Comparison of ENCODE assay signal across 8 mouse cellular contexts in the genomic region with DNA sequence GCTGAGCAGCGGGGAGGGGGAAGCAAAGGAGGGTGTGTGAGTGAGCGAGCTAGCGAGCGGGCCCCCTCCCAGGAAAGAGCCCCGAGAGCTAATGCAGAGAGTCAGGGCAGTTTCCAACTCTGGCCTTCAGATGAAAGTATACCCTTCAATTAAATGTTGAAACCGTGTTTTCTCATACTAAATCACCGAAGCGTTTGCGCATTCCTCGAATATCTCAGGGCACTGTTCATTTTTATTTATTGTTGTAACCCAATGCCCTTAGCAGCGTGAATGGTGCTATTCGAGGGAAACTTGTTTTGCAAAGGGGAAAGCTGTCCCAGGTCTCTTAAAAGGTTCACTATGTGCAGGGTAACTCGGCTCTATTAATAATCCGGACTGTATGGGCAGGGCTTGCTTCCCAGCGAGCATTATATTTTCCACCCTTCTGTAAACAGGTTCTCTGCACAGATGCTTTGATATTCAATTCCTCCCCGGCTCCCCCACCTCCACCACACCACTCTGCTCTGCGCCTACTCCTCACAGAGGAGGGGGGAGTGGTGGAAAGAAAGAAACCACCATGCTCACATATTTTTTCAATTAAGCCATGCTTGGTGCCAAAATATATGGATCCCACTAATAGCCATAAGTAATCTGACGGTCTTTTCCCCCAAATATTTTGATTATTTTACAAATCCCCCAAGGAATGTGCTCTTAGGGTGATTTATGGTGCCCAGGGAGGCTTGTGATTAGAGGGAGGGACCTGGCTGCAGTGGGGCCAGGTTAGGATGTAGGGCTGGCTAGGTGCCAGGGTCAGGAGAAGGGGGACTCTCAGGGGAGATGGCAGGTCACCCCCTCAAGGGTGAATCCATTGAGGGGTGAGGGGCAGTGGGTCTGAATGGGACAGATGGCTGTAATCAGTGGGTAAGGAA. TPM values are rescaled to one million over a fixed set of nuclear protein-coding genes. Genes with fewer than 3 reads are reported as not detected.
DNase-seq lines count a peak whose midpoint lies in the region; ATAC-seq lines count a peak whose summit lies in the region.

No protein-coding gene starts in this region.

- H3K9me3 ChIP-seq in kidney, embryonic 14.5 days (ENCODE audit: control insufficient read depth, low read length): no peaks in the 10 kb centered on the region
- H3K9me3 ChIP-seq in embryonic facial prominence, embryonic 12.5 days: no peaks in the 10 kb centered on the region
- H3K9me3 ChIP-seq in neural tube, embryonic 11.5 days (ENCODE audit: control insufficient read depth, low read length): no peaks in the 10 kb centered on the region

- DNase-seq in kidney, postnatal 25 days: no peak
- DNase-seq in hindlimb bud, embryonic 11.5 days (ENCODE audit: extremely low spot score, low read depth, low spot score): peak; percentile 91
- peak; percentile 65 for DNase-seq in neural tube, embryonic 11.5 days (ENCODE audit: low spot score)
- DNase-seq in adrenal gland, postnatal 10 days: no peak
- DNase-seq in thymus, postnatal 25 days: no peak

- no peaks in the 10 kb centered on the region for H3K27me3 ChIP-seq in kidney, embryonic 14.5 days (ENCODE audit: control insufficient read depth, insufficient read depth, low read length)
- no peaks in the 10 kb centered on the region for H3K27me3 ChIP-seq in embryonic facial prominence, embryonic 12.5 days
- H3K27me3 ChIP-seq in neural tube, embryonic 11.5 days (ENCODE audit: control insufficient read depth, insufficient read depth, low read length): no peaks in the 10 kb centered on the region

- H3K4me2 ChIP-seq in kidney, embryonic 14.5 days (replicated peaks; ENCODE audit: low read depth, low read length): peak overlapping the region; percentile 21
- peak overlapping the region; percentile 41 for H3K4me2 ChIP-seq in embryonic facial prominence, embryonic 12.5 days (replicated peaks)
- no peak overlapping the region; the same call in 1 of the 2 replicates for H3K4me2 ChIP-seq in neural tube, embryonic 11.5 days (ENCODE audit: low read depth)

- H3K36me3 ChIP-seq in kidney, embryonic 14.5 days (ENCODE audit: control insufficient read depth, insufficient read depth, low read length): no peaks in the 10 kb centered on the region
- no peaks in the 10 kb centered on the region for H3K36me3 ChIP-seq in embryonic facial prominence, embryonic 12.5 days
- H3K36me3 ChIP-seq in neural tube, embryonic 11.5 days (ENCODE audit: control insufficient read depth, insufficient read depth, low read length): no peaks in the 10 kb centered on the region

- H3K4me3 ChIP-seq in kidney, embryonic 14.5 days (ENCODE audit: low read length): no peak overlapping the region
- H3K4me3 ChIP-seq in embryonic facial prominence, embryonic 12.5 days: 0 out of 2 replicates have a peak overlapping the region, but pooled peaks have one; percentile 3
- no peak overlapping the region for H3K4me3 ChIP-seq in neural tube, embryonic 11.5 days (ENCODE audit: low read depth, low read length)

- 4% methylated on average over 18 of the region's 18 CpGs for WGBS in kidney, embryonic 14.5 days
- WGBS in embryonic facial prominence, embryonic 12.5 days: 3% methylated on average over 18 of the region's 18 CpGs
- 5% methylated on average over 18 of the region's 18 CpGs for WGBS in neural tube, embryonic 11.5 days

- peak; percentile 61 for ATAC-seq in kidney, embryonic 14.5 days (ENCODE audit: low FRiP score, low TSS enrichment)
- ATAC-seq in embryonic facial prominence, embryonic 12.5 days (ENCODE audit: insufficient number of reproducible peaks, insufficient read depth, low FRiP score, low TSS enrichment): peak; percentile 86
- no peak for ATAC-seq in neural tube, embryonic 11.5 days (ENCODE audit: insufficient read depth, low FRiP score, low TSS enrichment)
- no peak for ATAC-seq in cerebellum, adult (ENCODE audit: insufficient number of reproducible peaks, low FRiP score, low TSS enrichment)

- H3K27ac ChIP-seq in kidney, embryonic 14.5 days (ENCODE audit: low read depth, low read length): peak overlapping the region; percentile 59
- H3K27ac ChIP-seq in embryonic facial prominence, embryonic 12.5 days: peak overlapping the region; percentile 93
- H3K27ac ChIP-seq in neural tube, embryonic 11.5 days (ENCODE audit: low read depth, low read length): peak overlapping the region; percentile 24; the same call in 1 of the 2 replicates

- peaks cover 89% of the 10 kb centered on the region for H3K4me1 ChIP-seq in kidney, embryonic 14.5 days (ENCODE audit: control insufficient read depth, insufficient read depth, low read length)
- peaks cover 90% of the 10 kb centered on the region for H3K4me1 ChIP-seq in embryonic facial prominence, embryonic 12.5 days
- H3K4me1 ChIP-seq in neural tube, embryonic 11.5 days (ENCODE audit: control insufficient read depth, insufficient read depth, low read length): peaks cover 23% of the 10 kb centered on the region

- H3K9ac ChIP-seq in kidney, embryonic 14.5 days (ENCODE audit: low read depth, low read length): no peak overlapping the region
- no peak overlapping the region for H3K9ac ChIP-seq in embryonic facial prominence, embryonic 12.5 days
- no peak overlapping the region for H3K9ac ChIP-seq in neural tube, embryonic 11.5 days (ENCODE audit: low read length)

RNA-seq across cellular contexts. Expression of gene Smad6, which starts 41.4 kb away (rescaled TPM):
- polyA plus RNA-seq in kidney, embryonic 14.5 days (2014; fragmentation: Nextera tagmentation; extraction: Ambion mirVana): 12.2 and 14.3 TPM in 2 replicates
- 25.4 and 26.0 TPM in 2 replicates for polyA plus RNA-seq in embryonic facial prominence, embryonic 12.5 days (2016; fragmentation: Nextera tagmentation; extraction: Ambion mirVana)
- 6.8 and 7.7 TPM in 2 replicates for polyA plus RNA-seq in neural tube, embryonic 11.5 days (2014; fragmentation: Nextera tagmentation; extraction: Ambion mirVana)
- 10 to 100 TPM; 15.0 to 16.9 TPM for total RNA-seq in adrenal gland, postnatal 10 days (2021)

Comparison
In these comparisons a context has a peak if more than half of its experiments do, and no peak if none do; other contexts are left out.
1. ATAC-seq: peak in kidney, embryonic 14.5 days (single experiment) and embryonic facial prominence, embryonic 12.5 days (single experiment); none in neural tube, embryonic 11.5 days (single experiment) and cerebellum, adult (single experiment).
2. H3K27ac ChIP-seq: peak in every context shown above with its lines; median percentile 93 in embryonic facial prominence, embryonic 12.5 days; 59 in kidney, embryonic 14.5 days; 24 in neural tube, embryonic 11.5 days.
3. DNase-seq: peak in hindlimb bud, embryonic 11.5 days (single experiment) and neural tube, embryonic 11.5 days (single experiment); none in kidney, postnatal 25 days (0 of 2), adrenal gland, postnatal 10 days (single experiment) and thymus, postnatal 25 days (single experiment).